Mouse (Mus musculus) lung, postnatal 0 days (tissue): Measurements from ENCODE around the gene Hes2. TPM values are rescaled to one million over a fixed set of nuclear protein-coding genes. Genes with fewer than 3 reads are reported as not detected.
A peak's percentile ranks its signal among the peaks of the same experiment; 100 is the strongest.

Experiments used
- ATAC-seq: fragments of 200-750 bp; cut with Nextera tagmentation; 2 replicates; pipeline ENCODE4 v1.8.0; 2017; ENCODE audit warnings: moderate library complexity
- DNase-seq: peaks from one replicate; pipeline ENCODE4 v3.0.0-alpha.2; 2016; ENCODE audit warnings: low spot score
- H3K27ac ChIP-seq: fragments of 300-500 bp; sonication (generic); 2 replicates; pipeline ENCODE4 v1.5.1; 2014; ENCODE audit warnings: antibody characterized with exemption, mild to moderate bottlenecking, low read length, mixed read lengths
- H3K27me3 ChIP-seq: fragments of 300-500 bp; sonication (generic); replicated peaks from 2 replicates; pipeline ENCODE4 v1.6.1; 2014; ENCODE audit warnings: low read length, mixed read lengths; ENCODE audit not compliant: insufficient read depth
- H3K36me3 ChIP-seq: fragments of 300-500 bp; sonication (generic); 2 replicates; pipeline ENCODE4 v1.6.1; 2014; ENCODE audit warnings: low read length, mixed read lengths; ENCODE audit not compliant: insufficient read depth
- H3K4me1 ChIP-seq: fragments of 300-500 bp; sonication (generic); 2 replicates; pipeline ENCODE4 v1.6.1; 2014; ENCODE audit warnings: antibody characterized with exemption, low read depth, low read length, mixed read lengths; ENCODE audit not compliant: insufficient read depth
- H3K4me2 ChIP-seq: fragments of 300-500 bp; sonication (generic); replicated peaks from 2 replicates; pipeline ENCODE4 v1.6.1; 2014; ENCODE audit warnings: low read depth, mild to moderate bottlenecking, low read length, moderate library complexity, mixed read lengths
- H3K4me3 ChIP-seq: fragments of 300-500 bp; sonication (generic); 2 replicates; pipeline ENCODE4 v1.5.1; 2014; ENCODE audit warnings: low read depth, low read length
- H3K9ac ChIP-seq: fragments of 300-500 bp; sonication (generic); replicated peaks from 2 replicates; pipeline ENCODE4 v1.6.1; 2014; ENCODE audit warnings: low read depth, mild to moderate bottlenecking
- H3K9me3 ChIP-seq: fragments of 300-500 bp; sonication (generic); 2 replicates; pipeline ENCODE4 v1.6.1; 2016; ENCODE audit warnings: low read length, mixed read lengths
- CTCF ChIP-seq: IDR thresholded peaks from 2 replicates; pipeline ENCODE4 v1.5.1; 2016; ENCODE audit warnings: antibody characterized with exemption, mild to moderate bottlenecking
- EP300 ChIP-seq: IDR thresholded peaks from 2 replicates; pipeline ENCODE4 v1.6.1; 2016; ENCODE audit warnings: antibody characterized with exemption, mild to moderate bottlenecking, control low read depth
- WGBS: fragments of 180-500 bp; shearing (Covaris S2); extraction: QIAGEN DNeasy Blood & Tissue Kit; methylation state at CpG from one replicate; pipeline ENCODE4 v1.1.7; 2014; 5-methylcytosine and 5-hydroxymethylcytosine counted together
- polyA plus RNA-seq: library from polyadenylated mRNA; unstranded; fragments of >200 nt; fragmentation: Nextera tagmentation; extraction: Ambion mirVana; gene quantifications from 2 replicates; pipeline ENCODE4 v1.2.1, GENCODE M21; 2015

The Hes2 gene
- 0.26 and 0.33 TPM in 2 replicates for polyA plus RNA-seq

DNA sequence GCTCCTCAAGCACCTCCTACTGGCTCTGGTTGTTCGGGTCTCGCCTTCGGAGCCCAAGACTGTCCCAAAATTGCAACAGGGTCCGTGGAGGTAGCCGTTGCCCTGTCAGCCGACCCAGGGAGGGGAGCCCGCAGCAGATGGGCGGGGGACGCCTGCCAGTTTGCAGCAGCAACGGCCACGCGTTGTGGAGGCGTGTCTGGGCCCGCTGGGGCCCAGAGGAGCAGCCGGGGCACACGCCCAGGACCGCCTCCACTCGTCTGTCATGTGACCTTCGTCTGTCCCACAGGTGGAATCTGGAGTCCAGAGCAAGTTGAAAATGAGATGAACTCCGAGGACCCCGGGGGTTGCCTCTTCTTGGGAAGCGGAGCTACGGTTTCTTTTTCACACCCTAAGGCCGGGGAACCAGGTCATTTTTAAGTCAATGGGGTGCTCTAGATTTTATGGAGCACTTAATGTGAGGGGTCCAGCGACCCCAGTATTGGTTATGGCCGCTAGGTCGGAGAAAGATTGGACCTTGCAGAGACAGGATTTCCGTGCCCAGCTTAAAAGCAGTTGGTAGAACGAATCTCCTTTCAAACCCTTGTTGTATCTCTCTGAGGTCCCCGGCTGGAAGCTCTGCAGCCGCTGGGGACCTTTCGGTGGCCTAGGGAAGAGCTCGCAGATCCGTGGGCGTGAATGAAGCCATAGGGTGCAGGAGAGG, at the start of gene Hes2:
Hes2 (plus strand) TSS at position 283 of the 700 bp plus-strand sequence.
- peak within 1 kb of the TSS; percentile 24; the same call in 1 of the 2 replicates for H3K4me3 ChIP-seq
- peaks cover 6% of the 10 kb centered on the region; the same call in 1 of the 2 replicates for H3K4me1 ChIP-seq
- TF ChIP-seq CTCF (no peak), EP300 (no peak)
- H3K27me3 ChIP-seq, result peaks cover 37% of the 10 kb centered on the region
- ATAC-seq (no peak), DNase-seq (no peak)
- no peak within 1 kb of the TSS for H3K27ac ChIP-seq
- H3K9ac ChIP-seq, result no peak within 1 kb of the TSS
- 4% methylated on average over 35 of the region's 35 CpGs for WGBS
- no peaks in the 10 kb centered on the region for H3K36me3 ChIP-seq
- no peaks in the 10 kb centered on the region for H3K9me3 ChIP-seq
- H3K4me2 ChIP-seq, result peak within 1 kb of the TSS; percentile 49

DNA sequence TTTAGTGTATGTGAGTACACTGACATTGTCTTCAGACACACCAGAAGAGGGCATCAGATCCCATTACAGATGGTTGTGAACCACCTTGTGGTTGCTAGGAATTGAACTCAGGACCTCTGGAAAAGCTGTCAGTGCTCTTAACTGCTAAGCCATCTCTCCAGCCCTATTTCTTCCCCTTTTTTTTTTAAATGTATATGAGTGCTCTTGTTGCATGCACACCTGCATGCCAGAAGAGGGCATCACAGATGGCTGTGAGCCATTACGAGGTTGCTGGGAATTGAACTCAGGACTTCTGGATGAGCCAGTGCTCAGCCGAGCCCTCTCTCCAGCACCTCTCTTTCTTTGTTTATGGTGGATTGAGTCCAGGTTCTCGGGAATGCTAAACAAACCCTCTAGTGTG, 49.2 kb upstream of the Hes2 start:
- no peaks in the 10 kb centered on the region for H3K9me3 ChIP-seq
- peaks cover 18% of the 10 kb centered on the region for H3K36me3 ChIP-seq
- 41% methylated on average over 3 of the region's 3 CpGs for WGBS
- no peak overlapping the region for H3K4me3 ChIP-seq
- no peak overlapping the region for H3K4me2 ChIP-seq
- H3K27me3 ChIP-seq, result no peaks in the 10 kb centered on the region
- TF ChIP-seq EP300 (no peak), CTCF (no peak)
- no peak overlapping the region for H3K27ac ChIP-seq
- ATAC-seq (no peak), DNase-seq (no peak)
- H3K4me1 ChIP-seq, result 0 out of 2 replicates have a peak, but pooled peaks cover 3% of the 10 kb centered on the region
- no peak overlapping the region for H3K9ac ChIP-seq

DNA sequence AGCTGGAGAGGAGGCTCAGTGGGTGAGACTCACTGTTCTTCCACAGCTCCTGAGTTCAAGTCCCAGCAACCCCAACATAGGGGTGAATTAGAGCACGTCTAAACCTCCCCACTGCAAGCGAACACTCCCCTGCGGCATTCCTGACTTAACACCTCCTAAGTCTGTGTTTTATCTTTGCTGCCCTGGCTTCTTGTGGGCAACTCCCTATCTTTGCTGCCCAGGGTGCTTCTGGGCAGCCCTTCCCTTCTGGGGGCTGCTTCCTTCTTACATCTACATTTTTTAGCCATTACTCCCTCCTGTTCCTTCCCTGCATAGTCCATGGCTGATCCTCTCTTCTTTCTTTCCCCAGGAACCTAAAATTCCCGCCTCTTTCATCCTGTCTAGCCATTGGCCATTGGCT, 48.0 kb upstream of the Hes2 start:
- Histone ChIP-seq H3K27me3 (no peaks in the 10 kb centered on the region), H3K4me2 (no peak overlapping the region), H3K36me3 (peaks cover 24% of the 10 kb centered on the region), H3K4me1 (peaks cover 8% of the 10 kb centered on the region; the same call in 1 of the 2 replicates), H3K27ac (no peak overlapping the region), H3K4me3 (no peak overlapping the region), H3K9me3 (no peaks in the 10 kb centered on the region), H3K9ac (no peak overlapping the region)
- no peak for DNase-seq
- no peak for ATAC-seq
- no peak for TF ChIP-seq EP300
- TF ChIP-seq CTCF, result no peak
- 80% methylated on average over 4 of the region's 4 CpGs for WGBS

DNA sequence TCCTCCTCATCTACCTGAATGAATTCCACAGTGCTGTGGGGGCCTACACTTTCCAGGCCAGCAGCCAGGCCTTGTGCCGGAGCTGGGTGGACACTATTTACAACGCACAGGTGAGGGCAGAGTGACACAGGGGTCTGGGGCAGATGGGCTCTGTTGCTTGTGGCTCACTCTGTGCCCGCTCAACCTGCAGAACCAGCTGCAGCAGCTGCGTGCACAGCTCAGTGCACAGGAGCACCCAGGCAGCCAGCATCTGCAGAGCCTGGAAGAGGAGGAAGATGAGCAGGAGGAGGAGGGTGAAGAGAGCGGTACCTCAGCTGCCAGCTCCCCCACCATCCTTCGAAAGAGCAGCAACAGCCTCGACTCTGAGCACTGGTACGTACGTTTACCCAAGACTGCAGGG, 46.3 kb upstream of the Hes2 start:
- H3K36me3 ChIP-seq, result peaks cover 24% of the 10 kb centered on the region
- H3K4me3 ChIP-seq, result no peak overlapping the region
- ATAC-seq (no peak), DNase-seq (no peak)
- H3K27ac ChIP-seq, result no peak overlapping the region
- no peak overlapping the region for H3K9ac ChIP-seq
- no peak overlapping the region for H3K4me2 ChIP-seq
- TF ChIP-seq CTCF (no peak), EP300 (no peak)
- WGBS, result 85% methylated on average over 9 of the region's 9 CpGs
- H3K9me3 ChIP-seq, result no peaks in the 10 kb centered on the region
- H3K4me1 ChIP-seq, result peaks cover 12% of the 10 kb centered on the region; the same call in 1 of the 2 replicates
- H3K27me3 ChIP-seq, result no peaks in the 10 kb centered on the region

DNA sequence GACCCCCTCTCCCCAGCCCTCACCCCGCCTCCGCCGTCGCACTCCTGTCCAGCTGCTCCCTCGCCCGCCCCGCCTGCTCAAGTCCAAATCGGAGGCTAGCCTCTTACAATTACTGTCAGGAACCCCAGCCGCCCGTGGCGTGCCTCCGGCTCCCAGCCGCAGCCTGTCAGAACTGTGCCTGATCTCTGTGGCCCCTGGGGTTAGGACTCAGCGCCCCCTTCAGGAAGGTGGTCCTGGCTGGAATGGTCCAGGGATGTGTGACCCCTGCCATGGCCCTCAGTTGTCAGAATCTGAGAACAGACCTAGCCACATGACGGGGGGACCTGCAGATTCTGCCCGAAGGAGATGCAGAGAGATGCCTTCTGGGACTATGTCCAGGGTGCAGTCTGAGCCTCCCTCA, 44.6 kb upstream of the Hes2 start:
- TF ChIP-seq CTCF (0 out of 2 replicates have a peak, but pooled peaks have one; percentile 10), EP300 (no peak)
- Histone ChIP-seq H3K36me3 (peaks cover 17% of the 10 kb centered on the region), H3K4me1 (peaks cover 12% of the 10 kb centered on the region; the same call in 1 of the 2 replicates), H3K4me2 (no peak overlapping the region), H3K9me3 (no peaks in the 10 kb centered on the region), H3K4me3 (no peak overlapping the region), H3K9ac (no peak overlapping the region), H3K27ac (no peak overlapping the region), H3K27me3 (no peaks in the 10 kb centered on the region)
- no peak for DNase-seq
- no peak for ATAC-seq
- 79% methylated on average over 16 of the region's 16 CpGs for WGBS

DNA sequence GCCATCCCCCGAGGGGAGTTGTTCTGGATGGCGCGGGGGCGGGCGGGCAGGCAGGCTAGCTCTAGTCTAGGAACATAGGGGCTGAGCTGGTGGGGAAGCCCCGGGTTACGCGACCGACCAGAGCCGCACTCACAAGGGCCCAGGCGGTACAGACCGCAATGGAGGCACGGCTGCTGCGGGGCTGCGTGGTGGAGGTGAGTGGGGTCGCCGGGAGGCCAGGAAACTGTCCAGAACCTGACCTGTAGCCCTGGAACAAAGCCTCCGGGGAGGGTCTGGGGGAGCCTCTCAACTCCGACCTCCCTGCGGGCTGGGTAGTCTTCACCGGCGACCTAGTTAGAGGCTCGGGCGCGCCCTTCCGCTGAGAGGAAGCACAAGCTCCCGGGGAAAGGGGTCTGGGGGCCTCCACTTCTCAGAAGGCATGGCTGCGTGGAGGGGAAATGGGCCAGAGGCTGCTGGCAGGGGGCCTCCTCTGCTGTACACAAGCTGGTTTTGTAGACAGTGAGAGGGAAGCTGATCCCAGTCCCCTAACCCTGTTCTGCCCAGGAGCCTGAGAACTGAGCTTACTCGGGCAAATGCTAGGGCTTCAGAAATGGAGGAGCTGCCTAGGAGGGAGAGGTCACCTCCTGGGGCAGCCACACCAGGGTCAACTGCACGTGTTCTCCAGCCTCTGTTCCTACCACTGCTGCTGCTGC, 42.6 kb upstream of the Hes2 start, which contains the start of gene Tnfrsf25:
Tnfrsf25 (plus strand) TSS at position 14 of the 692 bp plus-strand sequence.
- no peak for TF ChIP-seq CTCF
- TF ChIP-seq EP300, result no peak
- Histone ChIP-seq H3K27me3 (peaks cover 15% of the 10 kb centered on the region), H3K27ac (no peak within 1 kb of the TSS), H3K4me2 (peak within 1 kb of the TSS; percentile 35), H3K9ac (0 out of 2 replicates have a peak within 1 kb of the TSS, but pooled peaks have one; percentile 19), H3K4me3 (no peak within 1 kb of the TSS; the same call in 1 of the 2 replicates), H3K4me1 (peaks cover 25% of the 10 kb centered on the region), H3K36me3 (peaks cover 8% of the 10 kb centered on the region; the same call in 1 of the 2 replicates), H3K9me3 (no peaks in the 10 kb centered on the region)
- 9% methylated on average over 28 of the region's 30 CpGs for WGBS
- DNase-seq (peak; percentile 35), ATAC-seq (peak; percentile 23; the same call in 1 of the 2 replicates)
